Mouse (Mus musculus) bone marrow macrophage, adult 2 months (primary cell): Measurements from ENCODE around the gene Tiam1.

ENCODE experiments used
- CTCF ChIP-seq: IDR thresholded peaks from 2 replicates; pipeline ENCODE4 v1.5.1; 2012; ENCODE audit warnings: low read depth, mild to moderate bottlenecking, low read length, moderate library complexity
- POLR2A ChIP-seq: IDR thresholded peaks from 2 replicates; pipeline ENCODE4 v1.6.1; 2012; ENCODE audit warnings: mild to moderate bottlenecking, low read depth, low read length, borderline replicate concordance

DNA sequence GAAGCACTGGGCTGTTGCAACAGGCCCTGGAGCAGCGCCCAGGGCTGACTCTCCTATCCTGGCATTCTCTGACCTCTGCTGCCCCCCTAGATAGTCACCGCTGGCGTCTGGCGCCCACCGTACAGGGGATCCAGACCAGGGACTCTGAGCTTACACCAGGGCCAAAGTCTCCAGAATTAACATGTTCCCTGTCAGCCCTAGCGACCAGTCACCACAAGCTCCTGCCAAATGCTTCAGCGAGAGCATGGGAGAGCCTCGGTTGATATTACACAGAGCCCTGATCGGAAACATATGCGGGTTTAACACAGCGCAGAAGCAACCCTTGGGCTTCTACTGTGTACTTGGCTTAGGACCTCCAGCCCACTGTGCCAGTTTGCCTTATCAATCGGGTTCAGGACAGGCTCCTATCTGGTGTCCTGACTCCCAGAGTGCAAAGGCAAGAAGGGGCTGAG lies 151.8 kb downstream of the Tiam1 start:
- no peak for TF ChIP-seq CTCF
- TF ChIP-seq POLR2A, result no peak
